Mouse (Mus musculus): ENCODE measurements around the gene Sar1b. TPM values are rescaled to one million over a fixed set of nuclear protein-coding genes. Genes with fewer than 3 reads are reported as not detected.

The Sar1b gene
- 231 TPM for polyA plus RNA-seq (2014; fragmentation: Illumina TruSeq; extraction: RNeasy Lipid Tissue Mini Kit (QIAGEN cat#74804); ENCODE audit: low read depth, low replicate concordance)

DNA sequence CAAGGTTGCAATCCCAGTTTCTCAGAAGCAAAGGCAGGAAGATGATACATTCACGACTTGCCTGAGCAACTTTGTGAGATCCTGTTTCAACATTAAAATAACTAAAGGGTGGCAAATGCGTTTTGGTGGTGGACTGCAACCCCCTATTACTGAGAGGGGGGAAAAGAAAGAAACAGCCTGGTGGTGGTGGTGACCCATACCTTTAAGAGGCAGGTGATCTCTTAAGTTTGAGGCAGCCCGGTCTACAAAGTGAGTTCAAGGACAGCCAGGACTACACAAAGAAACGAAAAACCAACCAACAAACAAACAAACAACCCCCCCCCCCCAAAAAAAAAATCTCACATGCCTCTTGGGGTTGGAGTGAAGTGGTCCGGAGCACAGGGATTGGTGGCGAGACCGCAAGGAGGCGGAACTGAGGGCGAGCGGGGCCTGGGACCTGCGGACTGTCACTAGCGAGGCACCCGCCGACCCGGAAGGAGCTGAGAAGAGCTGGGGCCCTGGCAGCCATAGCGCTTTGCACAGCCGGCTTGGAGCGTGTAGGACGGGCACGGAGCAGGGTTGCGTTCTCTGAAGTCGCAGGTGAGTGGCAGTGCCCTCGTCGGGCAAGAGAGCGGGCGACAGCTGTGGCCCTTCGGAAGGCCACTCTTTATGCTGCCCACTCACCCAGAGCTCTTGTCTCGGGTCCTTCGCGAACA lies at the start of gene Sar1b, which contains the start of gene Sec24a:
TSS of gene Sar1b (plus strand) at position 475 of the 695 bp plus-strand sequence.
TSS of gene Sec24a (minus strand) at position 422 of the 695 bp plus-strand sequence.

Other genes with a start within 250 kb of the Sar1b start
- gene Phykpl, start 178.9 kb upstream of the Sar1b start, polyA plus RNA-seq (2014; fragmentation: Illumina TruSeq; extraction: RNeasy Lipid Tissue Mini Kit (QIAGEN cat#74804); ENCODE audit: low read depth, low replicate concordance) = 21.7 TPM
- gene Hnrnpab, start 156.8 kb upstream of the Sar1b start, polyA plus RNA-seq (2014; fragmentation: Illumina TruSeq; extraction: RNeasy Lipid Tissue Mini Kit (QIAGEN cat#74804); ENCODE audit: low read depth, low replicate concordance) = 290 TPM
- 0.98 TPM for gene Nhp2, start 144.0 kb upstream of the Sar1b start, polyA plus RNA-seq (2014; fragmentation: Illumina TruSeq; extraction: RNeasy Lipid Tissue Mini Kit (QIAGEN cat#74804); ENCODE audit: low read depth, low replicate concordance)
- gene Rmnd5b, start 127.8 kb upstream of the Sar1b start, polyA plus RNA-seq (2014; fragmentation: Illumina TruSeq; extraction: RNeasy Lipid Tissue Mini Kit (QIAGEN cat#74804); ENCODE audit: low read depth, low replicate concordance) = 6.3 TPM
- gene N4bp3, start 112.8 kb upstream of the Sar1b start, polyA plus RNA-seq (2014; fragmentation: Illumina TruSeq; extraction: RNeasy Lipid Tissue Mini Kit (QIAGEN cat#74804); ENCODE audit: low read depth, low replicate concordance) = not detected
- 4.2 TPM for gene D930048N14Rik, start 112.7 kb upstream of the Sar1b start, polyA plus RNA-seq (2014; fragmentation: Illumina TruSeq; extraction: RNeasy Lipid Tissue Mini Kit (QIAGEN cat#74804); ENCODE audit: low read depth, low replicate concordance)
- 67.7 TPM for gene 0610009B22Rik, start 74.8 kb upstream of the Sar1b start, polyA plus RNA-seq (2014; fragmentation: Illumina TruSeq; extraction: RNeasy Lipid Tissue Mini Kit (QIAGEN cat#74804); ENCODE audit: low read depth, low replicate concordance)
- 64.3 TPM for gene Sec24a, start 53 bp upstream of the Sar1b start, polyA plus RNA-seq (2014; fragmentation: Illumina TruSeq; extraction: RNeasy Lipid Tissue Mini Kit (QIAGEN cat#74804); ENCODE audit: low read depth, low replicate concordance)
- 4.1 TPM for gene Jade2, start 94.0 kb downstream of the Sar1b start, polyA plus RNA-seq (2014; fragmentation: Illumina TruSeq; extraction: RNeasy Lipid Tissue Mini Kit (QIAGEN cat#74804); ENCODE audit: low read depth, low replicate concordance)
- gene Cdkn2aipnl, start 204.0 kb downstream of the Sar1b start, polyA plus RNA-seq (2014; fragmentation: Illumina TruSeq; extraction: RNeasy Lipid Tissue Mini Kit (QIAGEN cat#74804); ENCODE audit: low read depth, low replicate concordance) = 32.5 TPM
- 522 TPM for gene Ube2b, start 237.1 kb downstream of the Sar1b start, polyA plus RNA-seq (2014; fragmentation: Illumina TruSeq; extraction: RNeasy Lipid Tissue Mini Kit (QIAGEN cat#74804); ENCODE audit: low read depth, low replicate concordance)
- gene Cdkl3, start 240.5 kb downstream of the Sar1b start, polyA plus RNA-seq (2014; fragmentation: Illumina TruSeq; extraction: RNeasy Lipid Tissue Mini Kit (QIAGEN cat#74804); ENCODE audit: low read depth, low replicate concordance) = 9.0 TPM